Mouse (Mus musculus) neutrophil, adult 5-6 weeks (primary cell): ENCODE results near the gene Oas1g. TPM values are rescaled to one million over a fixed set of nuclear protein-coding genes. Genes with fewer than 3 reads are reported as not detected.
A peak's percentile ranks its signal among the peaks of the same experiment; 100 is the strongest.
"Not testable (repeated sequence)": the region's sequence is repeated elsewhere in the genome, so short reads cannot be mapped to it uniquely, and the experiment has no call there.

Source experiments
- ATAC-seq: fragments of 151-379, 151-347 bp; 2 replicates; pipeline ENCODE4 v1.8.0; 2017; ENCODE audit warnings: mild to moderate bottlenecking, moderate TSS enrichment; ENCODE audit not compliant: insufficient number of reproducible peaks, poor library complexity, low FRiP score, severe bottlenecking; ENCODE audit errors: extremely low read depth
- total RNA-seq: library from RNA; stranded (forward); fragments of 200-1000 nt; gene quantifications from 2 replicates; pipeline ENCODE4 v1.2.3, GENCODE M21; 2017

Oas1g gene
- total RNA-seq, 1 experiment from 2014 or later, result 5.8 TPM

DNA sequence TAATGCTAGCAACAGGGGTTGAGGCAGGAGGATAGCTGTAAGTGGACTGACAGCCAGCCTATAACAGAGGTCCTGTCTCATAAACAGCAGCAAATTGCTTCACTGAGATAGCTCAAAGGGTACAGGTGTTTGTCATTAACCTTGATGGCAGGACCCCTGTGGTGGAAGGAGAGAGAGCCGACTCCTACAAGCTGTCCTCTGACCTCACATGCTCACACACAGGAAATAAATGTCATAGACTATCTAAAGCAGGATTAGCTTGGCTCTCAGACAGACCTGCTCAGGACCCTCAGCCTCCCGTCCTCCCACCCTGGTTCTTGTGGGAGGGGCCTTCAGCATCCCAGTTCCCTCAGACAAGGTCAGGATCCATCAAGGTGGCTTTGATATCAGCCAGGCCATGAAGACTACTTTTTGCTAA is 4.8 kb upstream of the Oas1g start:
- no peak for ATAC-seq

DNA sequence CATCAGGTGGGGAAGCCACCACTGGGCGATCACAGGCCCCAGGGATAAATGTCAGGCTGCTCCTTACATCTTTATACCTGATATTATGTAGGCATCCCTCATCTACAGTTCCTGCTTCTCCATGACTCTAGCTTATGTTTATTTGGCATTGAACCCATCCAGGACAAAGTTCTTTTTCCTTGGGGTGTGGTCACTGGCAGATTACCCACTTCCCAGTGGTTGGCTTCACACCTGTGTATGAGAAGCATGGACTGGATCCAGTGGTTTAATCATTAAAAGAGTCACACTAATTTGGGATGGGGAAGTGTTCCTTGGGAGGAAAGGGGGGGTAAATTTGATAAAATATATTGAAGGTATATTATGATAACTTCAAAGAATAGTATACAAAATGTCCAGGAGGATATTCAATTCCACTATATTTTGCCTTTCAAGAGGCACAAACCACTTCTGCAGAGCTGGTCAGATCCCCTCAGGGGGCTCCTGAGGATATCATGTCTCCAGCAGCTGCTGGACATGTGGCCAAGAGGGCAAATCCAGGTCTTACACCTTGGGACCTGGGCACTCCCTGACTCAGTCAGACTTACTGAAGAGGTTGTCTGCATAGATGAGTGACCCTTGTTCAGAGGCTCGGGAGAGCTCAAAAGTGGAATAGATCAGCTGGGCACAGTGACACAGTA is 4.3 kb upstream of the Oas1g start:
- ATAC-seq, result not testable (repeated sequence)

DNA sequence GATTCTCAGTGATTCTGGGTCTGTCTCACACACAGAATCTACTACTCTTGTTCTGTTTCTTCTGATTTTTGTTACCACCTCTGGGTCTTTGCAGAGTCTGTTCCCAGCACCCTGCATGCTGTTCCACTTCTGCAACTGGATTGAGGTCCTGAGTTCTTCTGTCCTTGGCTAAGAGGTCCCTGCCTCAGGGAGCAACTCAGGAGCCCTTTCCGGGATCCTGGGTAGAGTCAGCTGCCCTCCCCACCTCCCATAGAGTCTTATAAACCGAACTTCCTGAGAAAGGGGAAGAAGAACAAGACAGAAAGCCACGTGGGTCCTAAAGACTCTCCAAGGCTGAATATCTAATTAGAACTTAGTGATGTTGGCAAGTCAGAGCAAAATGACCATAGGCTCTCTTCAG is 3.6 kb upstream of the Oas1g start:
- ATAC-seq, result no peak

DNA sequence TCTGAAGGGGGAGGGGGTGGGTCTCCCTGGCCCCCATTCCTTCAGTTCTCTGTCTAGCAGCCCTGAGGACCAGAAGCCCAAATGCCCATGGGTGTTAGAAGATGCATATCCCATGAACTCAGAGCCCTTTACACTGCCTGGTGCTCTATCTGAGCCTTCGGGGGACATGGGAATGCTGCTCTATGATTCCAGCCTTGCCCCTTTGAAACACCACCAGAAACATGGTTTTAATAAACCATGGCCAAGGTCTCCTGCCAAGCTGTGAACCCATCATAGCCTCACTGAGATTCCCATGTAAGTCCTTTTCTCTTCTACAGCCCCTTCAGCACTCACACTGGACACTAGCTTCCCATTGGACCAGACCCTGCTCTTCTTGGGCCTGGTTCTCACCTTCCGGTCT is 2.6 kb upstream of the Oas1g start:
- ATAC-seq, result no peak

DNA sequence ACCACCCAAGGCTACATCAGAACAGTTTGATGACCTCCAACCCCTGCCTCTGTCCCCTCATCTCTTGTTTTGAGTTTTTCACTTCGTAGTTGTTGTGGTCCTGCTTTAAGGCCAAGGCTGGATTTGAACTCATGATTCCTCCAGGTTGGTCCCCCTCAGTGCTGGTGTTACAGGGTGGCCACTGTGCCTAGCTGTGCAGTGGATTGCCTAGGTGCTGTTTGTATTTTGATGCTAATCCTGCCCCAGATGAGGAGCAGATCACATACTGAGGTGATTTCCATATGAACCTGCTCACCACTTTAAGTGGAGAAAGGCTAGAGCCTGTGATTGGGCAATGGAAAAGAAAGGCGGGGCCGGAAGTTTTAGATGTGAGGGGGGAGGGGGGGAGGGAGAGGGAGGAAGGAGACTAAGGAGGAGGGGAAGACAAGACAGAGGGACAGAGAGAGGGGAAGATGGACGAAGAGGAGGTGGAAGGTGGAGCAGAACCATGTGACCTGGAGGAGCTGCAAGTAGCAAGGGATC is 942 bp upstream of the Oas1g start:
- not testable (repeated sequence) for ATAC-seq

DNA sequence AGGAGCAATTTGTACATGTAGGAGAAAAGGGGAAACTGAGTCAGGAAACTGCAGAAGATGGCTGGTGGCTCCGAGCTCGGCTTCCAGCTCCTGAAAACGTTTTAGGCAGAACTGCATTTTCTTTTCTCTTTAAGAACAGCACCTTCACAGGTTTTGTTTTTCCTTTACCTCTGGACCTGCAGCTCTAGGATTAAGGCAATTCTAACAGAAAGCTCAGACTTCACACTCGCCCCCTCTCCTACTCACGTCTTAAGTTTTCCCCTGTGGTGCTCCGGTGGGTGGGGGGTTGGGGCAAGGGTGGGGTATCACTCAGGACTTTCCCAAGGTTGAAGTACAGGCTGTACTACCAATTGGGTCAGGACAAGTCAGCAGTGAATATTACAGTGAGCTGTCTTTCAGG is 418 bp upstream of the Oas1g start:
- ATAC-seq, result no peak

DNA sequence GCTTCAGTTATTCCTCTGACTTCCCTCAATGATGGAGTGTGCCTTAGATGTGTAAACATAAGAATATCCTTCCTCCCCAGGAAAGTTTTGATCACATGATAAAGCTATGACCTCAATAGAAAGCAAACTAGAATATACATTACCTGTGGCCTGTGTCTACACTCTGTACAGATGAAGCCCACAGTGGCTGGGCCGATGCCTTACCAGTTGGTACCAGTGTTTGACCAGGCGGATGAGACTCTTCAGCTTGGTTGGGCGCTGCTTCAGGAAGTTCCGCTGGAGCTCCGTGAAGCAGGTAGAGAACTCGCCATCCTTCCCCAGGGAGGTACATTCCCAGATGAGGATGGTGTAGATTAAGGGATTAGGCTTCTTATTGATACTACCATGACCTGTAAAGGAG is 5.7 kb downstream of the Oas1g start:
- not testable (repeated sequence) for ATAC-seq

DNA sequence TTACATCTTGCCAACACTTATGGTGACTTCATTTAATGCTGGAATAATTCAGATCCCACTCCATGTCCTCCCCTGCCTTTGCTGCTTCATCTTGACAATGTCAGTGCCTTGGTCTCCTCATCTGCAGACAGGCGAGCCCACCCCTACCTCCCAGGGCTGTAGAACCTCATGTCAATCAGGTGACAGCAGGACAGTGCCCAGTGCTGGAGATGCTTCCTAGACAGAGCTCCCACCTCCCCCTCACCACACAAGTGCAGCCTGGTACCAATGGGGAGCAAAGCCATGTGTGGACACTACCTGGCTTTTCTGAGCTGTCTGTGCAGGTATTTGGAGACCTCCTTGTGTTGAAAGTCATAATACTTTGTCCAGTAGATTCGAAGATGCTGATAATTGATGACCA is 8.6 kb downstream of the Oas1g start:
- not testable (repeated sequence) for ATAC-seq

GRCm38 (mm10) chr5:120877407-120877806 is 10.0 kb downstream of the Oas1g start:
- ATAC-seq, result not testable (repeated sequence)

GRCm38 (mm10) chr5:120876839-120877238 is 10.6 kb downstream of the Oas1g start:
- not testable (repeated sequence) for ATAC-seq

DNA sequence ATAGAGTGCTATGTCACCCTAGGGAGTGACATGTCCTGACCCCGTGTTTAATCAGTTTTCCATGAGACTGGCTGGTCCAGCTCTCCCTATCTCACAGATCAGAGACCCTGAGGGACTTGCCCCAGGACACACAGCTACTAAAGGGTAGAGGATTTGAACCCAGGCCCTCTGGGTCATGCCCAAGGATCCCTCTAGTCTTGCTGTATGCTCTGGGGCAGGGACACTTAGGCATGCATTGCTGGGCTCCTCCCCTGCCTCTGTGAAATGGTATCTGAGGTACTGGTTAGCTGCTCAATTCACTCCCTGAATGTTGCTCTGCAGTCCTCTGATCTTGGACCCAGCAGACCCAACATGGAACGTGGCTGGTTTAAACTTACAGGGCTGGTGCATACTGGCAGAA is 15.9 kb downstream of the Oas1g start:
- ATAC-seq, result no peak

GRCm38 (mm10) chr5:120870782-120871181 is 16.6 kb downstream of the Oas1g start:
- no peak for ATAC-seq

DNA sequence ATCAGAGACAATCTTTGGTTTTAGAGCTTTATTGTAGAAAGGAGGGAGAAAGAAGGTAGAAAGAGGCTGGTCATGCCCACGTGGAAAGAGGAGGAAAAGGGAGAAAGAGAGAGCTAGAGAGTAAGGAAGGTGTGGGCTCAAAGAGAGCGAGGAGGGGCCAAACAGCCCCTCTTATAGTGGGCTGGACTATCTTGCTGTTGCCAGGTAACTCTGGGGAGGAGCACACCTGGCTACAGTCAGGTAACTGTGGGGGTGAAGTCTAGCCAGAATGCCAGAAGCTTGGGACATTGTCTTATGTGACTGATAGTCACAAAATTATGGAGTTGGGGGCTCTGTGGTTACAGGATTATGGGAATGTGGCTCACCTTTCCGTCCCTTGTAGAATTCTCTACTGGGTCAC is 17.3 kb downstream of the Oas1g start:
- no peak for ATAC-seq

DNA sequence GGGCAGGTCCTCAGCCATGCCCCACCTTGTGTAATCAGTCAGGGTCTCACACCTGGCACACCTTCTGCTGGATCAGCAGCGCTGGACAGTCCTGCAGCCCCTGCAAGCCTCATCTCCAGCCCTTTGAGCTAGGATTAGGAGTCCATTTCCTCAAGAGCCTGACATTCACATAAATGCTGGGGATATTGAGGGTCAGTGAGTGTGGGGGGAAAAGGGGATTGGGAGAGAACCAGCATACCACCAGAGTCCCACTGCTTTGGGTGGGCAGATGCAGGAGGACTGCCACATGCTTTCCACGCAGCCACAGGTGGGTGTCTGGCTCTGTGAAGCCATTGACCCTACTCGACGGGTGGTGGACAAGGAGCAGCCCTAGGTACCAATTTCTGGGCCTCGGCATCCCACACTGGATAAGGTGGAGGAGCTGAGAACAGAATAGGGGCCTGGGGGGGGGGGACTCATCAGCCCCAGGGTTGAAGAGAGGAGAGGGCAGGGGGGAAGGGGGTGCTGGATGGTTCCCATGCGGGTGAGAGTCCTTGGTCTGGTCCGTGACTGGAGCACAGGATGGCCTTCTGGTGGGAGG is 17.9 kb downstream of the Oas1g start:
- ATAC-seq, result no peak

DNA sequence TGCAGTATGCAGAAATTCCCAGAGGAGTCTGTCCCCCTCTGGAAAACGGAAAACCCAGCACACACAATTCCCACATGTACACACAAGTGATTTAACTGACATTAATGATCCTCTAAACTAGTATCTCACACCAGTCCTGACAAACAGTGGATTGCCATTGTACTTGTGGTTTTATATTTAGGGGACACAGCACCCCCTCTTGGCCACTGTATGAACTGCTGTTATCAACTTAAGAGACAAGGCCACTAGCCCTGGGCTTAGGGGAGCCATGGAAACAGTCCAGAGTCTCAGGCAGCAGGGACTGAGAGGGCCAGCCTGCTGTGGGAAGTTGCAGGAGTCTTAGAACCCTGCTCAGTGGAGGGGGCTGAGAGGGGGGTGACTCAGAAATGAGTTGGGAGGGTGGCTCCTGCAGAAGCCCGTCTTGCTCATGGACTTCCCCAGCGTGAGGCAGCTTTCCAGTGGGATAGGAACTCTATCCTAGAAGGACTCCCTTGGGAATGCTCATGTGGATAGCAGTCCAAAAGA is 22.0 kb downstream of the Oas1g start:
- ATAC-seq, result no peak

- no peak for ATAC-seq
Measured at GRCm38 (mm10) chr5:120861121-120861520, 26.3 kb downstream of the Oas1g start, which contains the start of gene Oas1h. Oas1h (plus strand) TSS chr5:120861421.

GRCm38 (mm10) chr5:120859241-120859640 is 28.2 kb downstream of the Oas1g start:
- ATAC-seq, result no peak

- ATAC-seq, result peak; percentile 36; the same call in 1 of the 2 replicates
Measured at GRCm38 (mm10) chr5:120849601-120850136, 37.7 kb downstream of the Oas1g start.

GRCm38 (mm10) chr5:120847067-120847466 is 40.3 kb downstream of the Oas1g start, which contains the start of gene Oas1f:
Oas1f (plus strand) TSS chr5:120847367.
- no peak for ATAC-seq

- ATAC-seq, result no peak
Measured at GRCm38 (mm10) chr5:120844713-120845112, 42.7 kb downstream of the Oas1g start.
